Mouse (Mus musculus) spleen, adult 2 months (tissue): ENCODE results near the gene Gdpd4.

Source experiments
- CTCF ChIP-seq: fragments of 200-500 bp; IDR thresholded peaks from 2 replicates; pipeline ENCODE4 v1.5.1; 2011; ENCODE audit warnings: mild to moderate bottlenecking, inconsistent platforms; ENCODE audit not compliant: insufficient read depth, insufficient read length, insufficient replicate concordance; ENCODE audit errors: extremely low read depth
- POLR2A ChIP-seq: fragments of 200-500 bp; IDR thresholded peaks from 2 replicates; pipeline ENCODE4 v1.6.1; 2011; ENCODE audit warnings: low read depth, low read length, inconsistent platforms

DNA sequence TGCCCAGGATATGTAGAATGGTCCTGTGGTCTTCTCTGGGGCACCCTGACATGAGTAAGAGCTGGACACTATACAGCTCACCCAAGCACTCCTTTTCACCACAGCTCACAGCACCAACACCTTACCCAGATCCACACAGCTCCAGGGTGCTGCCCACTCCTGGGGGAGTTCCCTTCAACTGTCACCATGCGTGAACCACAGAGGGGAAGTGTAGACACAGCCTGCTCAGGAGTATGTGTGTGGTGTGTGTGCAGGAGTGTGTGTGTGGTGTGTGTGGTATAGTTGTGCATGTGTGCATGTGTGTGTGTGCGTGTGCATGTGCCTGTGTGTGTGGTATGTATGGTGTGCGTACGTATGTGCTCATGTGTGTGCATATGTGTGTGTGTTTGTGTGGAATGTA is 176.1 kb downstream of the Gdpd4 start:
- TF ChIP-seq POLR2A (no peak), CTCF (no peak)
